Mouse (Mus musculus) cerebellum, postnatal 4 days (tissue): Measurements from ENCODE around the gene Mosmo.

Experiments used
- DNase-seq, 2 experiments: peaks; one replicate each; pipeline ENCODE4 v3.0.0; 2022; ENCODE audit warnings: low spot score in 2 of 2, mixed read lengths in 1 of 2

Mosmo gene

GRCm38 (mm10) chr7:120767369-120767768, 90.0 kb downstream of the Mosmo start:
- no peak for DNase-seq

DNA sequence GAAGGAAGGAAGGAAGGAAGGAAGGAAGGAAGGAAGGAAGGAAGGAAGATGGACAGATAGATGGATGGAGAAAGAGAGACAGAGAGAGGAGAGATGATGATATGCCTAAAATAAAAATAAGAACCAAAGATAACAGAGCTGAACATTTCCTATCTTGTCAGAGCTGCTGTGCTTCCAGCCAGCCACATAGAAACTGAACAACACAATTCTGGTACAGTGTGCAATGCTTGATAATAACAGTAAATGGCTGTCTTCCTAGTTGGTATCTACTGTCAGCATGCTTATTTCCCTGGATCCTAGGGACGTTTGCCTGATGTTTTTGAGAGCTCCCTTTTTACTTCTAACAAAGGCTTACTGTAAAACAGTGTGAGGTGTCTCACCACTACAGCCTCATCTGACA, 94.0 kb downstream of the Mosmo start:
- no peak for DNase-seq

DNA sequence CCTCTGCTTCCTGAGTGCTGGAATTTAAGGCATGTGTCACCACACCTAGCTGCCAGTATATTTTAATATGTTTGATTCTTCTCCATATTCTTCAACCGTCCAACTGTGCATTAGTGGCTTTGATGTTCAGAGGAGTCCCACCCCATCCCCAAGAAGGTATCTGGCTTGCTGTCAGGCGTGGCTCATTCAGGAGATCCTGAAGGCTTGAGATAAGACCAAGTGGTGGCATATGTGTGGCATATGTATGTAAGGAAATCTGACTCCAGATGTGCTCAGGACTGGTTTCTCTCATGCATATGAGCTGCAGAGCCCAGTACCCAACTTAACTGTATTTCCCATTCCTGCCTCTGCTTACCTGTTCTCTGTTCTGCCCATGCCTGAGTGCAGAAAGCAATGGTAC, 100.6 kb downstream of the Mosmo start:
- no peak for DNase-seq
